ENCODE assay signal across 11 mouse cellular contexts in the genomic region with DNA sequence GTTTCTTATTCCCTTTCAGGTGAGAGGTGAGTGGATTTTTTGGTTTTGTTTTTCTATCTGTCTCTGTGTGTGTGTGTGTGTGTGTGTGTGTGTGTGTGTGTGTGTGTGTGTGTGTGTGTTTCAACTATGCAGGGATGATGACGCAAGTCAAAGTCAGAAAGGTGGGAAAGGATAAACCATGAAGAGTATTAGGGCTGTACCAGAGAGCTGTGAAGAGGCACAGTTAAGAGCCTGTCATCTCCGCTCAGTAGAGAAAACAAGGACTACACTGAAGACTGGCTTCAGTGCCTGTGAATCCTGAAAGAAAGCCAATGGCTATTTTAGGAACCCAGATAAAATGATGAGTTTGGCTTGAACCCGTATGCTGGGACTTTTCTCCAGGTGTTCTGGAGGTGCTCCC. TPM values are rescaled to one million over a fixed set of nuclear protein-coding genes. Genes with fewer than 3 reads are reported as not detected.
A peak's percentile ranks its signal among the peaks of the same experiment; 100 is the strongest.
DNase-seq lines count a peak whose midpoint lies in the region; ATAC-seq and TF ChIP-seq lines count a peak whose summit lies in the region.
"Had no signal": no experiment of that assay in that cellular context is flagged by ENCODE, and none has a peak within 500 bp of the region (broad histone marks: within the 10 kb centered on the region; RNA-seq: fewer than 3 reads in every experiment).

No protein-coding gene starts in this region.

- H3K9me3 ChIP-seq in intestine, embryonic 14.5 days (ENCODE audit: control insufficient read depth, low read length): no peaks in the 10 kb centered on the region
- H3K9me3 ChIP-seq in intestine, postnatal 0 days (ENCODE audit: control insufficient read depth): no peaks in the 10 kb centered on the region
- no peaks in the 10 kb centered on the region for H3K9me3 ChIP-seq in ES-Bruce4 (replicated peaks; ENCODE audit: control insufficient read depth, insufficient read depth, low read length, poor library complexity, severe bottlenecking)
- H3K9me3 ChIP-seq in embryonic facial prominence, embryonic 11.5 days (replicated peaks; ENCODE audit: control insufficient read depth, low read length): no peaks in the 10 kb centered on the region
- H3K9me3 ChIP-seq in liver, embryonic 13.5 days (replicated peaks): no peaks in the 10 kb centered on the region

- peaks cover 24% of the 10 kb centered on the region for H3K4me1 ChIP-seq in intestine, embryonic 14.5 days (replicated peaks; ENCODE audit: control insufficient read depth, insufficient read depth, low read length)
- H3K4me1 ChIP-seq in intestine, postnatal 0 days (replicated peaks; ENCODE audit: control insufficient read depth, insufficient read depth, low read length): no peaks in the 10 kb centered on the region
- H3K4me1 ChIP-seq in ES-Bruce4 (ENCODE audit: control insufficient read depth, insufficient read depth, low read length): no peaks in the 10 kb centered on the region
- no peaks in the 10 kb centered on the region for H3K4me1 ChIP-seq in embryonic facial prominence, embryonic 11.5 days (ENCODE audit: control insufficient read depth, insufficient read depth, low read length)
- H3K4me1 ChIP-seq in liver, embryonic 13.5 days (replicated peaks): peaks cover 37% of the 10 kb centered on the region

- WGBS in intestine, embryonic 14.5 days: 68% methylated on average over 3 of the region's 3 CpGs
- 76% methylated on average over 3 of the region's 3 CpGs for WGBS in intestine, postnatal 0 days
- WGBS in embryonic facial prominence, embryonic 11.5 days: 66% methylated on average over 3 of the region's 3 CpGs
- 50% methylated on average over 3 of the region's 3 CpGs for WGBS in liver, embryonic 13.5 days (ENCODE audit: insufficient replicate concordance)

- peak overlapping the region; percentile 70; the same call in 1 of the 2 replicates for H3K4me2 ChIP-seq in intestine, embryonic 14.5 days (ENCODE audit: low read length)
- H3K4me2 ChIP-seq in intestine, postnatal 0 days (replicated peaks; ENCODE audit: low read depth): no peak overlapping the region
- no peak overlapping the region; the same call in 1 of the 2 replicates for H3K4me2 ChIP-seq in embryonic facial prominence, embryonic 11.5 days (ENCODE audit: low read depth, low read length)
- H3K4me2 ChIP-seq in liver, embryonic 13.5 days: peak overlapping the region; percentile 78

- peak overlapping the region; percentile 89 for H3K27ac ChIP-seq in intestine, embryonic 14.5 days (ENCODE audit: low read depth)
- no peak overlapping the region for H3K27ac ChIP-seq in intestine, postnatal 0 days (ENCODE audit: low read depth, low read length)
- no peak overlapping the region; the same call in 1 of the 2 replicates for H3K27ac ChIP-seq in ES-Bruce4 (ENCODE audit: insufficient read depth, low read length)
- peak overlapping the region; percentile 89; the same call in 1 of the 2 replicates for H3K27ac ChIP-seq in embryonic facial prominence, embryonic 11.5 days (replicated peaks; ENCODE audit: low read depth, low read length)
- H3K27ac ChIP-seq in liver, embryonic 13.5 days: peak overlapping the region; percentile 99

- no peak for TF ChIP-seq POLR2A in ES-Bruce4 (IDR thresholded peaks at IDR 0.05; ENCODE audit: insufficient read depth, low read length)

- TF ChIP-seq EP300 in ES-Bruce4 (IDR thresholded peaks at IDR 0.05; ENCODE audit: insufficient read depth, low read depth, low read length): no peak

- H3K4me3 ChIP-seq in intestine, embryonic 14.5 days (ENCODE audit: low read depth, low read length): no peak overlapping the region
- no peak overlapping the region for H3K4me3 ChIP-seq in intestine, postnatal 0 days (ENCODE audit: low read depth, low read length)
- H3K4me3 ChIP-seq in ES-Bruce4 (ENCODE audit: low read depth, low read length): no peak overlapping the region
- H3K4me3 ChIP-seq in embryonic facial prominence, embryonic 11.5 days (ENCODE audit: low read depth, low read length): no peak overlapping the region
- peak overlapping the region; percentile 58 for H3K4me3 ChIP-seq in liver, embryonic 13.5 days (replicated peaks)

- H3K27me3 ChIP-seq in intestine, embryonic 14.5 days (replicated peaks; ENCODE audit: control insufficient read depth, insufficient read depth, low read length): no peaks in the 10 kb centered on the region
- H3K27me3 ChIP-seq in intestine, postnatal 0 days (replicated peaks; ENCODE audit: control insufficient read depth, insufficient read depth, low read length): no peaks in the 10 kb centered on the region
- no peaks in the 10 kb centered on the region for H3K27me3 ChIP-seq in ES-Bruce4 (ENCODE audit: control insufficient read depth, insufficient read depth, low read length, poor library complexity, severe bottlenecking)
- H3K27me3 ChIP-seq in embryonic facial prominence, embryonic 11.5 days (ENCODE audit: control insufficient read depth, insufficient read depth, low read length): no peaks in the 10 kb centered on the region
- H3K27me3 ChIP-seq in liver, embryonic 13.5 days: no peaks in the 10 kb centered on the region

- DNase-seq in intestine, embryonic 14.5 days (ENCODE audit: low spot score): no peak
- DNase-seq in embryonic facial prominence, embryonic 11.5 days (ENCODE audit: low spot score): no peak
- DNase-seq in liver, embryonic 13.5 days: no peak
- DNase-seq in MN1 (ENCODE audit: low spot score): no peak
- no peak for DNase-seq in frontal cortex, postnatal 36 days (ENCODE audit: low spot score in 2 of 2)
- DNase-seq: cerebellum, postnatal 14 days had no signal

- no peak overlapping the region for H3K9ac ChIP-seq in intestine, embryonic 14.5 days (ENCODE audit: low read length)
- H3K9ac ChIP-seq in intestine, postnatal 0 days (ENCODE audit: low read depth, low read length): no peak overlapping the region
- H3K9ac ChIP-seq in ES-Bruce4 (ENCODE audit: low read depth, poor library complexity, severe bottlenecking): peak overlapping the region; percentile 73; the same call in 1 of the 2 replicates
- H3K9ac ChIP-seq in embryonic facial prominence, embryonic 11.5 days (replicated peaks; ENCODE audit: low read length): no peak overlapping the region
- H3K9ac ChIP-seq in liver, embryonic 13.5 days: peak overlapping the region; percentile 83

- no peaks in the 10 kb centered on the region for H3K36me3 ChIP-seq in intestine, embryonic 14.5 days (ENCODE audit: control insufficient read depth, insufficient read depth, low read length)
- H3K36me3 ChIP-seq in intestine, postnatal 0 days (ENCODE audit: control insufficient read depth, insufficient read depth): no peaks in the 10 kb centered on the region
- peaks cover 5% of the 10 kb centered on the region for H3K36me3 ChIP-seq in ES-Bruce4 (ENCODE audit: control insufficient read depth, insufficient read depth, low read length, poor library complexity, severe bottlenecking)
- no peaks in the 10 kb centered on the region for H3K36me3 ChIP-seq in embryonic facial prominence, embryonic 11.5 days (replicated peaks; ENCODE audit: control insufficient read depth, insufficient read depth, low read depth, low read length)
- 0 out of 2 replicates have a peak, but pooled peaks cover 4% of the 10 kb centered on the region for H3K36me3 ChIP-seq in liver, embryonic 13.5 days

- no peak for ATAC-seq in intestine, embryonic 14.5 days (replicated peaks; ENCODE audit: low FRiP score, low TSS enrichment, low read depth)
- no peak for ATAC-seq in intestine, postnatal 0 days
- no peak for ATAC-seq in embryonic facial prominence, embryonic 11.5 days (replicated peaks; ENCODE audit: insufficient number of reproducible peaks, low FRiP score, low TSS enrichment, low read depth)
- ATAC-seq in liver, embryonic 13.5 days (ENCODE audit: low read depth): no peak
- ATAC-seq in megakaryocyte progenitor cell, adult 5-6 weeks (replicated peaks; ENCODE audit: poor library complexity): no peak
- ATAC-seq: activated CD4-positive, CD25-positive, alpha-beta regulatory T cell, adult 4 months had no signal

- no peak for TF ChIP-seq CTCF in intestine, postnatal 0 days (IDR thresholded peaks at IDR 0.05; ENCODE audit: low read depth)
- no peak for TF ChIP-seq CTCF in ES-Bruce4 (IDR thresholded peaks at IDR 0.05; ENCODE audit: low read depth, low read length)

RNA-seq across cellular contexts. Expression of a gene that starts 1.5 kb away (rescaled TPM):
- 7.2 and 10.8 TPM in 2 replicates for polyA plus RNA-seq in intestine, embryonic 14.5 days (2014; fragmentation: Nextera tagmentation; extraction: Ambion mirVana)
- 1.4 and 2.1 TPM in 2 replicates for polyA plus RNA-seq in intestine, postnatal 0 days (2015; fragmentation: Nextera tagmentation; extraction: Ambion mirVana)
- polyA plus RNA-seq in ES-Bruce4 (2011; ENCODE audit: insufficient read depth, insufficient read length, low read depth, missing spikeins): 16.3 and 17.1 TPM in 2 replicates
- 7.7 and 8.5 TPM in 2 replicates for polyA plus RNA-seq in embryonic facial prominence, embryonic 11.5 days (2014; fragmentation: Nextera tagmentation; extraction: Ambion mirVana)
- 2.8 and 5.6 TPM in 2 replicates for polyA plus RNA-seq in liver, embryonic 13.5 days (2015; fragmentation: Nextera tagmentation; extraction: Ambion mirVana)
- 58.4 and 76.4 TPM in 2 replicates for total RNA-seq in megakaryocyte progenitor cell, adult 5-6 weeks (2015)
- 2,633 and 2,646 TPM in 2 replicates for total RNA-seq in megakaryocyte progenitor cell, adult 5-6 weeks (2017)

RNA-seq across cellular contexts. Expression of a gene that starts 1.8 kb away (rescaled TPM):
- polyA plus RNA-seq in intestine, embryonic 14.5 days (2014; fragmentation: Nextera tagmentation; extraction: Ambion mirVana): 18.2 and 18.4 TPM in 2 replicates
- polyA plus RNA-seq in intestine, postnatal 0 days (2015; fragmentation: Nextera tagmentation; extraction: Ambion mirVana): 5.0 and 9.5 TPM in 2 replicates
- polyA plus RNA-seq in ES-Bruce4 (2011; ENCODE audit: insufficient read depth, insufficient read length, low read depth, missing spikeins): 6.7 and 7.5 TPM in 2 replicates
- polyA plus RNA-seq in embryonic facial prominence, embryonic 11.5 days (2014; fragmentation: Nextera tagmentation; extraction: Ambion mirVana): 10.4 and 12.0 TPM in 2 replicates
- polyA plus RNA-seq in liver, embryonic 13.5 days (2015; fragmentation: Nextera tagmentation; extraction: Ambion mirVana): 30.8 and 91.0 TPM in 2 replicates
- total RNA-seq in megakaryocyte progenitor cell, adult 5-6 weeks (2015): 79.0 and 135 TPM in 2 replicates
- total RNA-seq in megakaryocyte progenitor cell, adult 5-6 weeks (2017): 1,123 and 1,182 TPM in 2 replicates

RNA-seq across cellular contexts. Expression of a gene that starts 2.1 kb away (rescaled TPM):
- polyA plus RNA-seq in intestine, embryonic 14.5 days (2014; fragmentation: Nextera tagmentation; extraction: Ambion mirVana): 3.2 and 3.7 TPM in 2 replicates
- 1.1 TPM in 2 replicates for polyA plus RNA-seq in intestine, postnatal 0 days (2015; fragmentation: Nextera tagmentation; extraction: Ambion mirVana)
- polyA plus RNA-seq in ES-Bruce4 (2011; ENCODE audit: insufficient read depth, insufficient read length, low read depth, missing spikeins): 19.3 and 20.7 TPM in 2 replicates
- polyA plus RNA-seq in embryonic facial prominence, embryonic 11.5 days (2014; fragmentation: Nextera tagmentation; extraction: Ambion mirVana): 1.2 and 1.9 TPM in 2 replicates
- 4.4 and 14.4 TPM in 2 replicates for polyA plus RNA-seq in liver, embryonic 13.5 days (2015; fragmentation: Nextera tagmentation; extraction: Ambion mirVana)
- total RNA-seq in megakaryocyte progenitor cell, adult 5-6 weeks (2015): 350 and 353 TPM in 2 replicates
- total RNA-seq in megakaryocyte progenitor cell, adult 5-6 weeks (2017): 1,312 and 1,339 TPM in 2 replicates

RNA-seq across cellular contexts. Expression of a gene that starts 17.0 kb away (rescaled TPM):
- polyA plus RNA-seq in intestine, embryonic 14.5 days (2014; fragmentation: Nextera tagmentation; extraction: Ambion mirVana): 2.2 and 2.3 TPM in 2 replicates
- 0.40 and 0.42 TPM in 2 replicates for polyA plus RNA-seq in intestine, postnatal 0 days (2015; fragmentation: Nextera tagmentation; extraction: Ambion mirVana)
- polyA plus RNA-seq in ES-Bruce4 (2011; ENCODE audit: insufficient read depth, insufficient read length, low read depth, missing spikeins): 8.2 and 13.4 TPM in 2 replicates
- 1.4 and 2.7 TPM in 2 replicates for polyA plus RNA-seq in embryonic facial prominence, embryonic 11.5 days (2014; fragmentation: Nextera tagmentation; extraction: Ambion mirVana)
- 0.41 and 0.81 TPM in 2 replicates for polyA plus RNA-seq in liver, embryonic 13.5 days (2015; fragmentation: Nextera tagmentation; extraction: Ambion mirVana)
- 3.0 and 6.7 TPM in 2 replicates for total RNA-seq in megakaryocyte progenitor cell, adult 5-6 weeks (2015)
- 303 and 332 TPM in 2 replicates for total RNA-seq in megakaryocyte progenitor cell, adult 5-6 weeks (2017)

RNA-seq across cellular contexts. Expression of a gene that starts 28.6 kb away (rescaled TPM):
- polyA plus RNA-seq in intestine, embryonic 14.5 days (2014; fragmentation: Nextera tagmentation; extraction: Ambion mirVana): 16.0 and 16.8 TPM in 2 replicates
- polyA plus RNA-seq in intestine, postnatal 0 days (2015; fragmentation: Nextera tagmentation; extraction: Ambion mirVana): 7.3 and 8.1 TPM in 2 replicates
- polyA plus RNA-seq in ES-Bruce4 (2011; ENCODE audit: insufficient read depth, insufficient read length, low read depth, missing spikeins): 7.4 and 9.2 TPM in 2 replicates
- polyA plus RNA-seq in embryonic facial prominence, embryonic 11.5 days (2014; fragmentation: Nextera tagmentation; extraction: Ambion mirVana): 20.2 and 23.6 TPM in 2 replicates
- polyA plus RNA-seq in liver, embryonic 13.5 days (2015; fragmentation: Nextera tagmentation; extraction: Ambion mirVana): 37.3 and 37.6 TPM in 2 replicates
- total RNA-seq in megakaryocyte progenitor cell, adult 5-6 weeks (2015): 614 and 670 TPM in 2 replicates
- total RNA-seq in megakaryocyte progenitor cell, adult 5-6 weeks (2017): 1,549 and 1,625 TPM in 2 replicates
- polyA plus RNA-seq: testis, adult 2 months had no signal

Comparison
In these comparisons a context has a peak if more than half of its experiments do, and no peak if none do; other contexts are left out.
1. H3K27ac ChIP-seq: peak in intestine, embryonic 14.5 days (single experiment), embryonic facial prominence, embryonic 11.5 days (single experiment) and liver, embryonic 13.5 days (single experiment); none in intestine, postnatal 0 days (single experiment) and ES-Bruce4 (single experiment).
2. H3K4me2 ChIP-seq: peak in intestine, embryonic 14.5 days (single experiment) and liver, embryonic 13.5 days (single experiment); none in intestine, postnatal 0 days (single experiment) and embryonic facial prominence, embryonic 11.5 days (single experiment).
3. H3K9ac ChIP-seq: peak in ES-Bruce4 (single experiment) and liver, embryonic 13.5 days (single experiment); none in intestine, embryonic 14.5 days (single experiment), intestine, postnatal 0 days (single experiment) and embryonic facial prominence, embryonic 11.5 days (single experiment).